Mouse (Mus musculus) heart, adult 2 months (tissue): ENCODE results near the gene Slc39a9. TPM values are rescaled to one million over a fixed set of nuclear protein-coding genes. Genes with fewer than 3 reads are reported as not detected.
A peak's percentile ranks its signal among the peaks of the same experiment; 100 is the strongest.

Source experiments
- DNase-seq, 2 experiments: peaks; one replicate each; pipeline ENCODE4 v3.0.0; 2021
- H3K27ac ChIP-seq: fragments of 200-600 bp; 2 replicates; pipeline ENCODE4 v1.8.1; 2022
- H3K27me3 ChIP-seq: fragments of 200-500 bp; 2 replicates; pipeline ENCODE4 v1.6.1; 2012; ENCODE audit warnings: mild to moderate bottlenecking, low read length, inconsistent platforms, mixed read lengths; ENCODE audit not compliant: control insufficient read depth, insufficient read depth
- H3K36me3 ChIP-seq: fragments of 200-500 bp; 2 replicates; pipeline ENCODE4 v1.6.1; 2012; ENCODE audit warnings: low read length, inconsistent platforms; ENCODE audit not compliant: control insufficient read depth, insufficient read depth
- H3K4me1 ChIP-seq: fragments of 200-500 bp; 2 replicates; pipeline ENCODE4 v1.6.1; 2011; ENCODE audit warnings: low read length; ENCODE audit not compliant: control insufficient read depth, insufficient read depth
- H3K4me3 ChIP-seq: fragments of 200-600 bp; 2 replicates; pipeline ENCODE4 v1.8.1; 2022
- H3K79me2 ChIP-seq: fragments of 200-500 bp; replicated peaks from 2 replicates; pipeline ENCODE4 v1.6.1; 2012; ENCODE audit warnings: mild to moderate bottlenecking, inconsistent platforms, low read length, moderate library complexity, mixed read lengths; ENCODE audit not compliant: control insufficient read depth, insufficient read depth
- H3K9ac ChIP-seq: fragments of 200-500 bp; 2 replicates; pipeline ENCODE4 v1.6.1; 2012; ENCODE audit warnings: low read depth, mild to moderate bottlenecking, control low read depth, inconsistent platforms, low read length, mixed read lengths
- CTCF ChIP-seq: fragments of 200-600 bp; IDR thresholded peaks from 2 replicates; pipeline ENCODE4 v1.8.1; 2022; ENCODE audit warnings: antibody characterized with exemption, mild to moderate bottlenecking, moderate library complexity
- EP300 ChIP-seq: fragments of 200-500 bp; IDR thresholded peaks from 2 replicates; pipeline ENCODE4 v1.6.1; 2011; ENCODE audit warnings: low read depth, low read length, control low read depth; ENCODE audit not compliant: insufficient read depth
- POLR2A ChIP-seq: fragments of 200-500 bp; IDR thresholded peaks from 2 replicates; pipeline ENCODE4 v1.6.1; 2011; ENCODE audit warnings: mild to moderate bottlenecking, low read depth, low read length, control low read depth; ENCODE audit not compliant: insufficient read depth
- WGBS: fragments of 180-500 bp; shearing (Covaris S2); methylation state at CpG from one replicate; pipeline ENCODE4 v1.1.7; 2018; 5-methylcytosine and 5-hydroxymethylcytosine counted together
- intact Hi-C: fragments of 180-260 bp; cut with DNase I; formaldehyde crosslinking; loops from one replicate; pipeline ENCODE4 v1.15.1; 2025
- polyA plus RNA-seq: library from polyadenylated mRNA; depleted of rRNA; stranded (reverse); fragments of >200 nt; gene quantifications from 2 replicates; pipeline ENCODE4 v1.2.3, GENCODE M21; 2012
- total RNA-seq, 2 experiments: library from RNA; stranded (reverse); gene quantifications; 2 replicates each; pipeline ENCODE4 v1.2.3; 2021

Slc39a9 gene
- total and polyA plus RNA-seq, 3 experiments: 15.6 to 18.1 (median 17.4) TPM

DNA sequence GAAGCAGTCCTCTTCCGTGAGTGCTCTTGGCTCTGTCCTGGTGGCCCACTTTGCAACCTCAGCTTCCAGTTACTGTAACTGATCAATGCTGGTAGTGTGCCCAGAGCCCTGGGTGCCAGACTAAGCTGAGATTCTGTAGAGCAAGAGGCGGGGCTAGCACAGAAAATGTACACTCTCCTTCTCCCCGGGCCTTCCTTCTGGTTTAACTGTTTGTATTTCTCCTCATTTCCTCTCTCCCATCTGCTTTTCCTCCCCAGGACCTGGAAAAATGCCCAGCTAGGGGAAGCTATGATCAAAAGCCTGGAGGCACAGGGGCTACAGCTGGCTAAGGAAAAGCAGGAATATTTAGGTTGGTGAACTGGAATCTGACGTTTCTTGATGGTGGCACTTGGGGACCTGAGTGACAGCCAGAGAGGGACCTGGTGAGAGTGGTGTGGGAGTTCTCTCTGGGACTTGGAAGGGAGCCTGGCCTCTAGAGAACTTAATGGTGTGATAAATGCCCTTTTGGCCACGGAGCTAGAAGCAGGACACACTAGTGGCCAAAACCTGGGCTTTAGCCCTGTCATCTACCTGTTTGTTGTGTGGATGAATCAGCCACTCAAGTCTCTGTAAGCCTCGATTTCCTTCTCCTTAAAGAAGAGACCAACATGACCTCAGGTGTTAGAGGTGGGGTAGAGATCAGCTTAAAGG, 63.4 kb downstream of the Slc39a9 start:
- Histone ChIP-seq H3K79me2 (no peaks in the 10 kb centered on the region), H3K36me3 (no peaks in the 10 kb centered on the region), H3K4me1 (no peaks in the 10 kb centered on the region), H3K9ac (no peak overlapping the region), H3K27me3 (no peaks in the 10 kb centered on the region), H3K4me3 (no peak overlapping the region), H3K27ac (no peak overlapping the region)
- TF ChIP-seq EP300 (no peak), CTCF (no peak), POLR2A (no peak)
- DNase-seq: peak in 1 of 2 experiments; percentile 11
- intact Hi-C loops: no loop called here
- WGBS: 30% methylated on average over 6 of the region's 6 CpGs

DNA sequence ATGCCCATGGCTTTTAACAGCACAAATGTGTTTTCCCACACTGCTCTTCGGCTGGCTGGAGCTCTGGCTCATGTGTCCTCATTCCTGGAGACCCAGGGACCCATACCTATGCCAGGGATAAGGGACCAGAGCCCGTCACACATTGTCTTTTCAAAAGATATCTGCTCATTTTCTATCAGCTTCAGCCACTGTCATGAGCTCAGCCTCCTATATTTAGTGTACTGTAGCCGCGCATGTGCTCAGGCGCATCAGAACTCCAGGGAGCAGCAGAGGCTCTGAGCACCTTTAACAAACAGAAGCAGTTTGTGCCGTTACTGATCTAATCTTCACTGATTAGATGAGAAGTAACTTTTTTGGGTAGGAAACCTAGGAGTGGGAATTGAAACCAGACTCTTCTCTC, 72.2 kb downstream of the Slc39a9 start:
- Histone ChIP-seq H3K9ac (no peak overlapping the region), H3K27ac (no peak overlapping the region)

DNA sequence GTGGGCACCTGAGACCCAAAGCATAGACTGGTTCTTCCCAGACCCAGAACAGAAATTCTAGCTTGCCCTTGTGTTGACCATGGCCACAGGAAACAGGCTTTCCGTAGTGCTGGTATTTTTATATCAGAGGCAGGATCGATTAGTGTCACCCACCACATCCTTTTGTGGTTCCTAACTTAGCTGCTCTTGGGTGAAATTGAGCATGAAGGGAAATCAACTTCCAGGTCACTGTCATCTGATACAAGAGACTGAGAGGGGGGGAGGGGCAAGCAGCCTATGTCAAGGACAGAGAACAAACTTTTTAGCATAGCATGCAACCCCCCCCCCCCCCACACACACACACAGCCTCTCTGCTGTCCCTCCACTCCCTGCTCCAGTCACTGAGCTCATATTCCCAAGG, 75.5 kb downstream of the Slc39a9 start:
- WGBS: 37% methylated on average over 2 of the region's 2 CpGs
- no peak for DNase-seq

More for the DNA sequence above, 72.2 kb downstream of the Slc39a9 start:
- intact Hi-C loops: no loop called here
- no peak for TF ChIP-seq CTCF
- TF ChIP-seq EP300: no peak
- no peak for TF ChIP-seq POLR2A
- WGBS: 39% methylated on average over 6 of the region's 6 CpGs
- Histone ChIP-seq H3K4me1 (no peaks in the 10 kb centered on the region), H3K79me2 (no peaks in the 10 kb centered on the region), H3K4me3 (no peak overlapping the region), H3K36me3 (no peaks in the 10 kb centered on the region), H3K27me3 (no peaks in the 10 kb centered on the region)
- DNase-seq: no peak

DNA sequence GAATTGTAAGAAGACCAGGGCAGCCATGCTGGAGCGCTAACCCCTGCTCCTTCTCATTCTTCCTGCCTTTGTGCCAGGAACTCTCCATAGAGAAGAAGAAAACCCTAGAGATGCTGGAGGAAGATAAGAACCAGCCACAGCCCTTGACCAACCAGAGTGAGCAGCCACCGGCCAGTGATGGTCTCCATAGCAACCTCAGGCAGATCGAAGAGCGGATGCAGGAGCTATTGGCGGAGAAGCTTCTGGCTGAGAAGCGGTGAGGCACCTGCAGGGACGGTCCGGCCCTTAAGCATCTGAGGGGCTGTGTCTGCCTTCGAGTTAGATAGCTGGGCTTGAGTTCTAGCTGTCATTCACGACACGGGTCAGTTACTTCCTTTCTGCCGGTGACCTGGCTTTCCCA, 76.8 kb downstream of the Slc39a9 start:
- intact Hi-C loops: loop anchor here (10.0 kb wide), 1 partner anchor 326 kb away; no protein-coding TSS in a partner anchor
- H3K4me1 ChIP-seq: no peaks in the 10 kb centered on the region
- DNase-seq: no peak
- no peaks in the 10 kb centered on the region for H3K79me2 ChIP-seq
- no peak overlapping the region for H3K4me3 ChIP-seq
- no peaks in the 10 kb centered on the region for H3K27me3 ChIP-seq
- H3K27ac ChIP-seq: no peak overlapping the region
- no peaks in the 10 kb centered on the region for H3K36me3 ChIP-seq
- no peak overlapping the region for H3K9ac ChIP-seq
- WGBS: 83% methylated on average over 12 of the region's 12 CpGs
- TF ChIP-seq POLR2A (no peak), EP300 (no peak), CTCF (no peak)

More for the DNA sequence above, 75.5 kb downstream of the Slc39a9 start:
- Histone ChIP-seq H3K79me2 (no peaks in the 10 kb centered on the region), H3K27me3 (no peaks in the 10 kb centered on the region), H3K36me3 (no peaks in the 10 kb centered on the region), H3K27ac (no peak overlapping the region), H3K4me3 (no peak overlapping the region), H3K4me1 (no peaks in the 10 kb centered on the region), H3K9ac (no peak overlapping the region)
- intact Hi-C loops: no loop called here
- no peak for TF ChIP-seq EP300
- no peak for TF ChIP-seq POLR2A
- no peak for TF ChIP-seq CTCF

DNA sequence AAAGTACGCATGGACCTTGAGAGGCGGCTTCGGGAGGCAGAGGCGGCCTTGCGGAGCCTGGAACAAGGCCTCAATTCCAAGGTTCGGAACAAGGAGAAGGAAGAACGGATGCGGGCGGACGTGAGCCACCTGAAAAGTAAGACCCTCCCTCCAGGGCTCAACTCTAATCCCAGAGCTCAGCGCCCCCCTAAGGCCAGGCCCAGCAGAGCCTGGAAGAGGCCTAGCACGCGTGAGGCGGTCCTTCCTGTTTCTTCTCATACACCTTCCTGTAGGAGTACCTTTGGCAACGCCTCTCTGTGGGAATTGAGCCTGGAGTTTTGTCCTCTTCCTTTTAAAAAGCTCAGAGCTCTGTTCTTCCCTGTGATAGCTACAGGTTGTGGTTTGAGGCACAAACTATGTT, 77.8 kb downstream of the Slc39a9 start:
- DNase-seq: no peak
- Histone ChIP-seq H3K9ac (no peak overlapping the region), H3K27me3 (no peaks in the 10 kb centered on the region), H3K79me2 (no peaks in the 10 kb centered on the region), H3K4me3 (no peak overlapping the region), H3K27ac (no peak overlapping the region), H3K4me1 (no peaks in the 10 kb centered on the region), H3K36me3 (no peaks in the 10 kb centered on the region)
- WGBS: 83% methylated on average over 15 of the region's 15 CpGs
- intact Hi-C loops: loop anchor here (10.0 kb wide), 1 partner anchor 327 kb away; no protein-coding TSS in a partner anchor
- TF ChIP-seq EP300: no peak
- no peak for TF ChIP-seq POLR2A
- no peak for TF ChIP-seq CTCF

DNA sequence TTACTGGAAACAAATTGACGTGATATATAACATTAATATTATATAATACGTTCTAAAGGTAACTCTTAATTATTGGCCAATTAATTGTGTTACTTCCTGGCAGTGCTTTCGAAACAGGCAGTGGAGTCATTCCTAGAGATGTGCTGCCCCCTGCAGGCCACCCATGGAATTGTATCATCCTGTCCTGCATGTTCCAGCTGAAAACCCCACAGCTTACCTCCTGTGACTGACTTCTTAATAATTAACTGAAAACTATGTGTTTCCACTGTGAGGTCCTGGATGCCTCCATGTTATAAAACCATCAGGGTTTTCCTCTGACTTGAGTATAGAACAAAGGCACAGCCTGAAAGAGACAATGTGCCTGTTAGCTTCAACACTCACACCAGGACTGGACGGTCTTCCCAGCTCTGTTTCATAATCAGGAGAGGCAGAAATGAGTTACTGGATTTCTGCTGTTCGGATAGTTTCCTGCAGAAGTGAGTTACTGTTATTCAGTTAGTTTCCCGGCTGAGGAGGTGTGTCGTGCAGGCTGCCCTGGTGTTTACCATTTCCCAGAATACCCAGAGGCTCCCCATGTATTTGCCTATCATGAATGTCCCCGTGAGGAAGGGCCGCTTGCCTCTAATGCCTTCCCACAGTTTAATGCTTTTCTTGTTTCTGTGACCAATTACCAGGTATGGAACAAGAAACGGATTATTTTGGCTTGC, 81.3 kb downstream of the Slc39a9 start:
- Histone ChIP-seq H3K4me3 (no peak overlapping the region), H3K36me3 (no peaks in the 10 kb centered on the region), H3K79me2 (no peaks in the 10 kb centered on the region), H3K27me3 (no peaks in the 10 kb centered on the region), H3K9ac (no peak overlapping the region), H3K4me1 (no peaks in the 10 kb centered on the region), H3K27ac (no peak overlapping the region)
- 24% methylated on average over 10 of the region's 10 CpGs for WGBS
- intact Hi-C loops: loop anchor here (2.0 to 10.0 kb wide), 4 partner anchors 44 to 568 kb away; no protein-coding TSS in a partner anchor
- DNase-seq: peak; percentile 63 to 85
- no peak for TF ChIP-seq POLR2A
- peak; percentile 77; the same call in 1 of the 2 replicates for TF ChIP-seq EP300
